Mouse (Mus musculus) activated CD4-positive, CD25-positive, alpha-beta regulatory T cell, adult 4 months (primary cell): ENCODE data around the gene Xpa. TPM values are rescaled to one million over a fixed set of nuclear protein-coding genes. Genes with fewer than 3 reads are reported as not detected.
"Not testable (repeated sequence)": the region's sequence is repeated elsewhere in the genome, so short reads cannot be mapped to it uniquely, and the experiment has no call there.

Experiments used
- ATAC-seq: one replicate; pipeline ENCODE4 v1.8.0; 2017
- polyA plus RNA-seq, 2 experiments: library from polyadenylated mRNA; unstranded; fragments of 100-300 nt; shearing (Covaris generic); gene quantifications; one replicate each; pipeline ENCODE4 v1.2.1; 2017

Gene Xpa
- polyA plus RNA-seq = 10 to 100 TPM; 10.9 to 17.7 TPM

GRCm38 (mm10) chr4:46195781-46196487, at the start of gene Xpa:
Gene Xpa, minus strand, starts transcription at chr4:46196311.
- ATAC-seq = peak; percentile 87

GRCm38 (mm10) chr4:46235871-46236270, 39.8 kb upstream of the Xpa start:
- no peak for ATAC-seq

GRCm38 (mm10) chr4:46234739-46235138, 38.6 kb upstream of the Xpa start:
- no peak for ATAC-seq

GRCm38 (mm10) chr4:46226972-46227535, 30.9 kb upstream of the Xpa start:
- ATAC-seq = no peak

- ATAC-seq = no peak
Observed at GRCm38 (mm10) chr4:46221090-46221489, 25.0 kb upstream of the Xpa start.

- ATAC-seq = no peak
Observed at GRCm38 (mm10) chr4:46202562-46203126, 6.5 kb upstream of the Xpa start.

GRCm38 (mm10) chr4:46201834-46202561, 5.9 kb upstream of the Xpa start:
- peak; percentile 81 for ATAC-seq

- ATAC-seq = no peak
Observed at GRCm38 (mm10) chr4:46198064-46198463, 2.0 kb upstream of the Xpa start.

GRCm38 (mm10) chr4:46196513-46196912, 402 bp upstream of the Xpa start:
- peak; percentile 1 for ATAC-seq

- not testable (repeated sequence) for ATAC-seq
Observed at GRCm38 (mm10) chr4:46192011-46192410, 4.1 kb downstream of the Xpa start.

GRCm38 (mm10) chr4:46186466-46186865, 9.6 kb downstream of the Xpa start:
- ATAC-seq = no peak

- no peak for ATAC-seq
Observed at GRCm38 (mm10) chr4:46185890-46186289, 10.2 kb downstream of the Xpa start.

GRCm38 (mm10) chr4:46185423-46185822, 10.7 kb downstream of the Xpa start:
- no peak for ATAC-seq

- no peak for ATAC-seq
Observed at GRCm38 (mm10) chr4:46182181-46182580, 13.9 kb downstream of the Xpa start.

- no peak for ATAC-seq
Observed at GRCm38 (mm10) chr4:46181168-46181567, 14.9 kb downstream of the Xpa start.

- ATAC-seq = no peak
Observed at GRCm38 (mm10) chr4:46177496-46177895, 18.6 kb downstream of the Xpa start.

- no peak for ATAC-seq
Observed at GRCm38 (mm10) chr4:46177018-46177417, 19.1 kb downstream of the Xpa start.

- ATAC-seq = no peak
Observed at GRCm38 (mm10) chr4:46176313-46176712, 19.8 kb downstream of the Xpa start.

- no peak for ATAC-seq
Observed at GRCm38 (mm10) chr4:46171761-46172160, 24.4 kb downstream of the Xpa start.

GRCm38 (mm10) chr4:46165831-46166230, 30.3 kb downstream of the Xpa start:
- ATAC-seq = no peak

- no peak for ATAC-seq
Observed at GRCm38 (mm10) chr4:46164027-46164426, 32.1 kb downstream of the Xpa start.

- ATAC-seq = peak; percentile 97
Observed at GRCm38 (mm10) chr4:46151903-46152544, 44.1 kb downstream of the Xpa start.

- no peak for ATAC-seq
Observed at GRCm38 (mm10) chr4:46146881-46147280, 49.2 kb downstream of the Xpa start.
